Mouse (Mus musculus): ENCODE measurements around the gene Galp.
A peak's percentile ranks its signal among the peaks of the same experiment; 100 is the strongest.

Gene Galp

GRCm38 (mm10) chr7:6196790-6197189 lies at the start of gene Galp:
TSS of gene Galp (plus strand) at chr7:6197090.
- DNase-seq (ENCODE audit: low read depth in 1 of 2, low spot score in 2 of 2): no peak

GRCm38 (mm10) chr7:6147688-6148087 lies 49.2 kb upstream of the Galp start:
- DNase-seq (ENCODE audit: low read depth in 1 of 2, low spot score in 2 of 2): no peak

- DNase-seq (ENCODE audit: low read depth in 1 of 2, low spot score in 2 of 2): no peak
Measured at GRCm38 (mm10) chr7:6151266-6151665, 45.6 kb upstream of the Galp start.

GRCm38 (mm10) chr7:6152036-6152435 lies 44.9 kb upstream of the Galp start:
- no peak for DNase-seq (ENCODE audit: low read depth in 1 of 2, low spot score in 2 of 2)

- DNase-seq (ENCODE audit: low read depth in 1 of 2, low spot score in 2 of 2): no peak
Measured at GRCm38 (mm10) chr7:6153131-6153530, 43.8 kb upstream of the Galp start.

- DNase-seq (ENCODE audit: low read depth in 1 of 2, low spot score in 2 of 2): no peak
Measured at GRCm38 (mm10) chr7:6154164-6154563, 42.7 kb upstream of the Galp start.

- peak; percentile 9 to 45 for DNase-seq (ENCODE audit: low read depth in 1 of 2, low spot score in 2 of 2)
Measured at GRCm38 (mm10) chr7:6155031-6155872, 41.6 kb upstream of the Galp start.

GRCm38 (mm10) chr7:6155901-6156411 lies 40.9 kb upstream of the Galp start, which contains the start of gene Zfp787:
TSS of gene Zfp787 (minus strand) at chr7:6155997.
- peak; percentile 58 to 81 for DNase-seq (ENCODE audit: low read depth in 1 of 2, low spot score in 2 of 2)

GRCm38 (mm10) chr7:6156901-6157472 lies 39.9 kb upstream of the Galp start:
- DNase-seq (ENCODE audit: low read depth in 1 of 2, low spot score in 2 of 2): no peak

GRCm38 (mm10) chr7:6157479-6157878 lies 39.4 kb upstream of the Galp start:
- no peak for DNase-seq (ENCODE audit: low read depth in 1 of 2, low spot score in 2 of 2)

GRCm38 (mm10) chr7:6159604-6160003 lies 37.3 kb upstream of the Galp start:
- no peak for DNase-seq (ENCODE audit: low read depth in 1 of 2, low spot score in 2 of 2)

GRCm38 (mm10) chr7:6161541-6161940 lies 35.3 kb upstream of the Galp start:
- DNase-seq (ENCODE audit: low read depth in 1 of 2, low spot score in 2 of 2): no peak

GRCm38 (mm10) chr7:6162172-6162571 lies 34.7 kb upstream of the Galp start:
- no peak for DNase-seq (ENCODE audit: low read depth in 1 of 2, low spot score in 2 of 2)

GRCm38 (mm10) chr7:6164671-6165070 lies 32.2 kb upstream of the Galp start:
- DNase-seq (ENCODE audit: low read depth in 1 of 2, low spot score in 2 of 2): no peak

- no peak for DNase-seq (ENCODE audit: low read depth in 1 of 2, low spot score in 2 of 2)
Measured at GRCm38 (mm10) chr7:6169403-6169802, 27.5 kb upstream of the Galp start.

GRCm38 (mm10) chr7:6170391-6170790 lies 26.5 kb upstream of the Galp start:
- no peak for DNase-seq (ENCODE audit: low read depth in 1 of 2, low spot score in 2 of 2)

GRCm38 (mm10) chr7:6170871-6171270 lies 26.0 kb upstream of the Galp start:
- DNase-seq (ENCODE audit: low read depth in 1 of 2, low spot score in 2 of 2): no peak

- DNase-seq (ENCODE audit: low read depth in 1 of 2, low spot score in 2 of 2): peak; percentile 5 to 50
Measured at GRCm38 (mm10) chr7:6171444-6172005, 25.4 kb upstream of the Galp start.

GRCm38 (mm10) chr7:6172006-6172649 lies 24.8 kb upstream of the Galp start, which contains the start of gene Zfp444:
TSS of gene Zfp444 (plus strand) at chr7:6172226.
- DNase-seq (ENCODE audit: low read depth in 1 of 2, low spot score in 2 of 2): peak; percentile 77 to 85

GRCm38 (mm10) chr7:6172674-6173244 lies 24.1 kb upstream of the Galp start:
- DNase-seq (ENCODE audit: low read depth in 1 of 2, low spot score in 2 of 2): no peak

GRCm38 (mm10) chr7:6173872-6174271 lies 23.0 kb upstream of the Galp start:
- DNase-seq (ENCODE audit: low read depth in 1 of 2, low spot score in 2 of 2): no peak

Data from monocyte, adult 2 months (primary cell).